Mouse (Mus musculus) cerebellum, adult 8-10 months (tissue): ENCODE measurements around the gene Pkp4.
"Not testable (repeated sequence)": the region's sequence is repeated elsewhere in the genome, so short reads cannot be mapped to it uniquely, and the experiment has no call there.

Source experiments
- DNase-seq: peaks from one replicate; pipeline ENCODE4 v3.0.0; 2022

Pkp4 gene

GRCm38 (mm10) chr2:59394651-59395050 is 234.0 kb downstream of the Pkp4 start:
- no peak for DNase-seq

GRCm38 (mm10) chr2:59395160-59395650 is 234.6 kb downstream of the Pkp4 start:
- not testable (repeated sequence) for DNase-seq

GRCm38 (mm10) chr2:59396555-59396954 is 235.9 kb downstream of the Pkp4 start:
- no peak for DNase-seq

GRCm38 (mm10) chr2:59397531-59397930 is 236.9 kb downstream of the Pkp4 start:
- DNase-seq = no peak

- DNase-seq = no peak
These were observed 240.3 kb downstream of the Pkp4 start for GRCm38 (mm10) chr2:59400901-59401378.

- DNase-seq = no peak
These were observed 241.3 kb downstream of the Pkp4 start for GRCm38 (mm10) chr2:59401841-59402461.

- no peak for DNase-seq
These were observed 243.4 kb downstream of the Pkp4 start for GRCm38 (mm10) chr2:59404022-59404421.
